Mouse (Mus musculus): ENCODE data around the gene Olfr56. TPM values are rescaled to one million over a fixed set of nuclear protein-coding genes. Genes with fewer than 3 reads are reported as not detected.
"Not testable (repeated sequence)": the region's sequence is repeated elsewhere in the genome, so short reads cannot be mapped to it uniquely, and the experiment has no call there.

Gene Olfr56
- polyA plus RNA-seq (2016; fragmentation: Nextera tagmentation; extraction: Ambion mirVana) = 0.18 TPM in 1 of 2 replicates, not detected in the other

DNA sequence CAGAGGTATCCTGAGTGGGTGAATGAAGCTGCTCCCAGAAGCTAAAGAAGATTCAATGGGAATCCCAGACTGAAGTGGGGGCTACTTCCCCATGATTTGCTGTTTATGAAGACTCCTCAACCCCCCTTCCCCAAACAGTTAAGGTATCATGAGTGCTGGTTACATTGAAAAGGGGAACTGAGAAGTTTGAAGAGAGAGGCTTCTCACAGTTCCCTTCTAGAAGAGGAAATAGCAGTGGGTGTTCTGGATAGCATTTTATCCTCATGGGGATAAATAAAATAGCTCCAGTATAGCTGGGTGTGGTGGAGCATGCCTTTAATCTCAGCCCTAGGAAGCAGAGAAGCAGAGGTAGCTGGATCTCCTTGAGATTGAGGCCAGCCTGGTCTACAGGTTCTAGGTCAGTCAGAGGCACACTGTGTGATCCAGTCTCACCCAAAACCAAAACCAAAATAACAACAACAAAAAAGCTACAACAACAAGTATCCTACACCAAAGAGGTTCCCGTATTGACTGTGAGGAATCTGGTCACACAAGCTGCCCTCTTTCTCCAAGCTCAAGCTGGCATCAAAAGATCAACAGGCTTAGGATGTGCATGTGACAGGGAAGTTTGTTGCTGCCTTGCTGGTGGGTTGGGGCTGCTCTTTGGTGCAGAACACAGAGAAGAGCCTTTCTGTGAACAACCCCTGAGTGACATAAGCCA, at the start of gene Olfr56:
Olfr56 (plus strand) TSS at position 650 of the 700 bp plus-strand sequence.
- no CpG with 5 or more reads among the region's 1 CpGs for WGBS
- not testable (repeated sequence) for H3K4me3 ChIP-seq (replicated peaks)

DNA sequence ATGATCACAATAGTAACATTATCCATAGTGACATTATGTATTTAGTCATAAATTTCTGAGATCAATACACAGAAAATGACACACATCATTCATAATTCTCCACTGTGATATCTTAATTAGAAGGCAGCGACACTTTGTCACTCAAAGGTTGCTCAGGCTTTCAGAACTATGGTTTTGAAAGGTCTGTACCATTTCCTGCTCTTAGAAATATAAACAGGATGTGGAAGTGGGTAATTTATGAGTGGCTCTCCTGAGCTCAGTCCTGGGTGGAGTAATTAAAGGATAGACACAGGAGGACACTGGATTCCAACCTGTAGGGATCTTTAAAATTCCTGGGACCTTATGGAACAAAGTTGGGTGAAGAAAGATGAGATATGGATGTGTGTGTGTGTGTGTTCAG, 45.3 kb upstream of the Olfr56 start:
- not testable (repeated sequence) for H3K27ac ChIP-seq; H3K4me2 ChIP-seq; H3K4me3 ChIP-seq (replicated peaks); H3K36me3 ChIP-seq; H3K9ac ChIP-seq (replicated peaks); H3K4me1 ChIP-seq (replicated peaks); H3K27me3 ChIP-seq; H3K9me3 ChIP-seq; ATAC-seq (ENCODE audit: insufficient number of reproducible peaks, insufficient read depth, low FRiP score, low TSS enrichment, low read depth)
- 85% methylated on average over 1 of the region's 1 CpGs for WGBS

More for the DNA sequence above, at the start of gene Olfr56:
- not testable (repeated sequence) for H3K9me3 ChIP-seq; H3K4me2 ChIP-seq; H3K36me3 ChIP-seq; H3K9ac ChIP-seq (replicated peaks); H3K27me3 ChIP-seq; ATAC-seq (ENCODE audit: insufficient number of reproducible peaks, insufficient read depth, low FRiP score, low TSS enrichment, low read depth); H3K4me1 ChIP-seq (replicated peaks); H3K27ac ChIP-seq

GRCm38 (mm10) chr11:48933923-48934322, 44.8 kb upstream of the Olfr56 start:
- H3K4me3 ChIP-seq (replicated peaks); H3K9ac ChIP-seq (replicated peaks); H3K27ac ChIP-seq; H3K27me3 ChIP-seq; H3K9me3 ChIP-seq; H3K4me1 ChIP-seq (replicated peaks); H3K4me2 ChIP-seq; ATAC-seq (ENCODE audit: insufficient number of reproducible peaks, insufficient read depth, low FRiP score, low TSS enrichment, low read depth); H3K36me3 ChIP-seq: not testable (repeated sequence)
- 80% methylated on average over 1 of the region's 1 CpGs for WGBS

- H3K9me3 ChIP-seq; H3K36me3 ChIP-seq; H3K4me2 ChIP-seq; ATAC-seq (ENCODE audit: insufficient number of reproducible peaks, insufficient read depth, low FRiP score, low TSS enrichment, low read depth); H3K9ac ChIP-seq (replicated peaks); H3K27me3 ChIP-seq; H3K4me1 ChIP-seq (replicated peaks); H3K4me3 ChIP-seq (replicated peaks); H3K27ac ChIP-seq: not testable (repeated sequence)
- WGBS = no CpG with 5 or more reads among the region's 3 CpGs
These were observed 43.4 kb upstream of the Olfr56 start for GRCm38 (mm10) chr11:48935291-48935690.

GRCm38 (mm10) chr11:48939286-48939685, 39.4 kb upstream of the Olfr56 start:
- H3K4me2 ChIP-seq; H3K4me3 ChIP-seq (replicated peaks); H3K36me3 ChIP-seq; H3K9ac ChIP-seq (replicated peaks); ATAC-seq (ENCODE audit: insufficient number of reproducible peaks, insufficient read depth, low FRiP score, low TSS enrichment, low read depth); H3K27ac ChIP-seq; H3K4me1 ChIP-seq (replicated peaks); H3K27me3 ChIP-seq; H3K9me3 ChIP-seq: not testable (repeated sequence)

- not testable (repeated sequence) for H3K27ac ChIP-seq; H3K4me3 ChIP-seq (replicated peaks); H3K9ac ChIP-seq (replicated peaks); ATAC-seq (ENCODE audit: insufficient number of reproducible peaks, insufficient read depth, low FRiP score, low TSS enrichment, low read depth); H3K9me3 ChIP-seq; H3K27me3 ChIP-seq; H3K4me1 ChIP-seq (replicated peaks); H3K36me3 ChIP-seq; H3K4me2 ChIP-seq
- 94% methylated on average over 6 of the region's 6 CpGs for WGBS
These were observed 32.6 kb upstream of the Olfr56 start, which contains the start of gene Psme2b for GRCm38 (mm10) chr11:48946090-48946489. Psme2b (minus strand) TSS chr11:48946190.

DNA sequence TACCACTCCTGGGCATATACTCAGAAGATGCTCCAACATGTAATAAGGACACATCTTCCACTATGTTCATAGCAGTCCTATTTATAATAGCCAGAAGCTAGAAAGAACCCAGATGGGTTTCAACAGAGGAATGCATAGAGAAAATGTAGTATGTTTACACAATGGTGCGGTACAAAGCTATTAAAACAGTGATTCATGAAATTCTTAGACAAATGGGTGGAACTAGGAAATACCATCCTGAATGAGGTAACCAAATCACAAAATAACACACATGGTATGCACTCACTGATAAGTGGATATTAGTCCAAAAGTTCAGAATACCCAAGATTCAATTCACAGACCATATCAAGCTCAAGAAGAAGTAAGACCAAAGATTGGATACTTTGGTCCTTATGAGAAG, 4.0 kb upstream of the Olfr56 start:
- not testable (repeated sequence) for H3K4me3 ChIP-seq (replicated peaks); H3K27me3 ChIP-seq; H3K4me1 ChIP-seq (replicated peaks); H3K9ac ChIP-seq (replicated peaks); H3K4me2 ChIP-seq; ATAC-seq (ENCODE audit: insufficient number of reproducible peaks, insufficient read depth, low FRiP score, low TSS enrichment, low read depth); H3K36me3 ChIP-seq; H3K9me3 ChIP-seq; H3K27ac ChIP-seq
- WGBS = no CpG with 5 or more reads among the region's 1 CpGs

DNA sequence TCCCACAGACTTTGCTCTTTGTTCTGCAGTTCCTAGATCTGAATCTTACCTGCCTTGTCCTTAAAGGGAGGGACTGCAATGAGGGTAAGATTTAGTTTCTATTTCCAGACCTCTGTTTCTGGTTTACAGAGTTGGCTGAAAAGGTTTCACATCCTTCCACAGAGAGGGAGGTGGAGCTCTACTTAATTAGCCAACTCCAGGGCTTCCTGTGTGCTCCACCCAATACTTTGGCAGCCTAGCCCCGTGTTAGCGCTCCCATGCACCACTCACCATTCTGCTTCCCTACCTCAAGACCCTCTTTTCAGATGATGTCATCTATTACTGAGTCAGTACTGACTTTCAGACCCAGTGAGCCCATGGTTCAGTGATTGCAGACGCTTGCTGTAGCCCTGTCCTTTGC, 562 bp downstream of the Olfr56 start, which contains the start of gene 9930111J21Rik1:
9930111J21Rik1 (minus strand) TSS at position 148 of the 400 bp plus-strand sequence.
- H3K36me3 ChIP-seq; H3K27ac ChIP-seq; ATAC-seq (ENCODE audit: insufficient number of reproducible peaks, insufficient read depth, low FRiP score, low TSS enrichment, low read depth); H3K4me1 ChIP-seq (replicated peaks); H3K9me3 ChIP-seq; H3K9ac ChIP-seq (replicated peaks); H3K4me3 ChIP-seq (replicated peaks); H3K4me2 ChIP-seq; H3K27me3 ChIP-seq: not testable (repeated sequence)
- no CpG with 5 or more reads among the region's 3 CpGs for WGBS

DNA sequence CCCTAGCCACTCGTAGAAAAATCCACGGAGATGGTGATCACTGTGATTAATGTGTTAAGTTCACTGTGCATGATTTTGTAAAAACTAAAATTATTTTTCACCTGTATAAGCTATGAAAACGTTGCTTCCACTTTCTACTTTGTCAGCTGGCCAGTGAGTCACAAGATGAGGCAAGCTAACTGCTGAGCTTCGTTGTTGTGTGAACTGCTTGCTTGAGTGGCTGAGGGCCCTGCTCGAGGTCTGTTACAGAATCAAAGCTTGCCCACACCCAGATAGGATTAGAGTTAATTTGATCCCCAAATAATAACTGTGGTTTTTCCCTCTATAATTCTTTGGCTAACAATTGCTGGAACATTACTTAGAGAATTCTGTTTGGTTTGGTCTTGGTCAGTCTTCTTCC, 1.4 kb downstream of the Olfr56 start:
- H3K4me3 ChIP-seq (replicated peaks); H3K9ac ChIP-seq (replicated peaks); H3K27me3 ChIP-seq; ATAC-seq (ENCODE audit: insufficient number of reproducible peaks, insufficient read depth, low FRiP score, low TSS enrichment, low read depth); H3K27ac ChIP-seq; H3K36me3 ChIP-seq; H3K9me3 ChIP-seq; H3K4me2 ChIP-seq; H3K4me1 ChIP-seq (replicated peaks): not testable (repeated sequence)
- no CpG with 5 or more reads among the region's 5 CpGs for WGBS

DNA sequence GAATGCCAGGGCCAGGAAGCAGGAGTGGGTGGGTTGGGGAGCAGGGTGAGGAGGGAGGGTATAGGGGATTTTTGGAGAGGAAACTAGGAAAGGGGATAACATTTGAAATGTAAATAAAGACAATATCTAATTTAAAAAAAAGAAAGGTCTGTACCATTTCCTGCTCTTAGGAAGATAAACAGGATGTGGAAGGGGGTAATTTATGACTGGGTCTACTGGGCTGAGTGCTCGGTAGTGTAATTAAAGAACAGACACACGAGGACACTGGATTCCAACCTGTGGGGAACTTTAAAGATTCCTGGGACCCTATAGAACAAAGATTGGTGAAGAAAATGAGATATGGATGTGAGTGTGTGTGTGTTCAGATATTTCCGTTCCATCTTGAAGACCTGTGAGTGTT, 4.2 kb downstream of the Olfr56 start:
- not testable (repeated sequence) for H3K4me1 ChIP-seq (replicated peaks); H3K9ac ChIP-seq (replicated peaks); ATAC-seq (ENCODE audit: insufficient number of reproducible peaks, insufficient read depth, low FRiP score, low TSS enrichment, low read depth); H3K4me2 ChIP-seq; H3K27ac ChIP-seq; H3K9me3 ChIP-seq; H3K4me3 ChIP-seq (replicated peaks); H3K36me3 ChIP-seq; H3K27me3 ChIP-seq
- no CpG with 5 or more reads among the region's 3 CpGs for WGBS

GRCm38 (mm10) chr11:48988219-48988618, 9.5 kb downstream of the Olfr56 start:
- not testable (repeated sequence) for H3K27ac ChIP-seq; H3K4me3 ChIP-seq (replicated peaks); H3K4me1 ChIP-seq (replicated peaks); H3K27me3 ChIP-seq; H3K4me2 ChIP-seq; H3K36me3 ChIP-seq; ATAC-seq (ENCODE audit: insufficient number of reproducible peaks, insufficient read depth, low FRiP score, low TSS enrichment, low read depth); H3K9me3 ChIP-seq; H3K9ac ChIP-seq (replicated peaks)
- WGBS = 86% methylated on average over 2 of the region's 3 CpGs

DNA sequence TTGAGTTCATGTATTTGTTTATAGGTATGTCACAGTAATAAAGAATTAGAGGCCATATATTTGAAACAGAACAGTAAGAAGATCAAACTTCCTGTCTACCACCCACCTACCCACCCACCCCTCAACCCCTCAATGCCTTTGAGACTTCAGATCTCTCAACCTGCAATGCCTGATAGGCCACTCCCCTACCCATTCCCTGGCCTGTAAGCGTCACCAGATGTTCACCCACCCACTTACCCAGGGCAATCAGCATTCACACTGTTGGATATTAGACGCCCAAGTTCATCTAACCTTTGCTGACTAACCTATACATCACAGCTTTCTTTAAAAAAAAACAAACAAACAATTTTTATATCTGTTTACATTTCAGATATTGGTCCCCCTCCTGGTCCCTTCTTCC, 11.3 kb downstream of the Olfr56 start:
- H3K27ac ChIP-seq; H3K4me1 ChIP-seq (replicated peaks); H3K9ac ChIP-seq (replicated peaks); H3K4me3 ChIP-seq (replicated peaks); H3K9me3 ChIP-seq; H3K27me3 ChIP-seq; H3K36me3 ChIP-seq; H3K4me2 ChIP-seq; ATAC-seq (ENCODE audit: insufficient number of reproducible peaks, insufficient read depth, low FRiP score, low TSS enrichment, low read depth): not testable (repeated sequence)
- WGBS = 61% methylated on average over 2 of the region's 2 CpGs
